Mouse (Mus musculus): ENCODE data around the gene Ppp1ca. TPM values are rescaled to one million over a fixed set of nuclear protein-coding genes. Genes with fewer than 3 reads are reported as not detected.

Ppp1ca gene
- 364 TPM for polyA plus RNA-seq (2015; fragmentation: Illumina TruSeq; extraction: RNeasy Lipid Tissue Mini Kit (QIAGEN cat#74804); ENCODE audit: insufficient read depth, low replicate concordance)

DNA sequence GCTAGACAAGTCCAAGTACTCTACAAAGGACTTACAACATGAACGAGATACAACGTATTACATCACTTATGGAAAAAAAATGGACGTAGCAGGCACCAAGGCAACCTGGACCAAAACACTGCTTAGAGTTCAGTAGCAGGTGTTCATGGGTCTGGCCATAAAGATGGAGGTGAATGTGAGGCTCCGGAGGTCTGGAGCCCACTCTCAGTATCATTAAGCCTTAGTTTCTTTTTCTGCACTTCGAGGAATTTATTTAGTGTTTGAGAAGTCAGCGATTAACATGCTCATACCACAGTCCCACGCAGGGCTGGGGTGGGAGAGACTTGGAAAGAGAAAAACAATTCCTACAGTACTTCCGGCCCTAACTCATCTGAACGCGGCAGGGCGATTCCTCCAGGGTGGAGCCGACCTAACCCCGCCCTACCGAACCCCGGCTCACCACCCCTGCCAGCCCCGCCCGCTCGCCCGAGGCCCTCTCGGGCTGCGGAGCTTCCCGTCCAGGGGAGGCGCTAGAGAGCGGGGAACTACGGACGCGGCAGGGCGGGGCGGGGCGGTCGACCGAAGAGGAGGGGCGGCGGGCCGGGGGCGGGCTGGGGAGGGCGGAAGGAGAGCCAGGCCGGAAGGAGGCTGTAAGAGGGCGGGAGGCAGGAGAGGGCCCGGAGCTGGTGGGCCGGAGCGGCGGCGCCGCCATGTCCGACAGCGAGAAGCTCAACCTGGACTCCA, at the start of gene Ppp1ca:
TSS of gene Ppp1ca (plus strand) at position 538 of the 723 bp plus-strand sequence.

DNA sequence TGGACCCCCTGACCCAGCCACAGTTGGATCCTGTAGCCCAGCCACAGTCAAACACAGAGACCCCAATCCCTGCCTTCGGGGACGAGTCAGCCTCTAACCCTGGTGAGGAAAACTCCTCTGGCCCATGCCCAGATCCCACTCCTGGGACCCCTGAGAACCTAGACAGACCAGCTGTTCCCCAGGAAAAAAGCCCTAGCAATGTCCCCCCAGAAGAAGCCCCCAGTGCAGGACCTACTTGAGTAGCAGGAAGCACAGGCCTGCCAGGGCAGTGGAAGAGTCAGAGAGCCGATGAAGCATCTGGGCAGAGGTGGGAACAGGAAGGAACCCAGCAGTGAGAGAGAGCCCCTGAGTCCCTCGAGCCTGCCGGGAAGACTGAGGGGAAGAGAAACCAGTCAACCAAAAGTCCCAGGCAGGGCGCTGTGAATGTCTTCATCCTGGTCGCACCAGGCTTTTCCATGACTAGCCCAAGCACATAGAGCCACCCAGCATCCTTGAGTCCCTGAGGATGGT, 48.1 kb upstream of the Ppp1ca start, which contains the start of gene Cabp4:
TSS of gene Cabp4 (minus strand) at position 275 of the 510 bp plus-strand sequence.

DNA sequence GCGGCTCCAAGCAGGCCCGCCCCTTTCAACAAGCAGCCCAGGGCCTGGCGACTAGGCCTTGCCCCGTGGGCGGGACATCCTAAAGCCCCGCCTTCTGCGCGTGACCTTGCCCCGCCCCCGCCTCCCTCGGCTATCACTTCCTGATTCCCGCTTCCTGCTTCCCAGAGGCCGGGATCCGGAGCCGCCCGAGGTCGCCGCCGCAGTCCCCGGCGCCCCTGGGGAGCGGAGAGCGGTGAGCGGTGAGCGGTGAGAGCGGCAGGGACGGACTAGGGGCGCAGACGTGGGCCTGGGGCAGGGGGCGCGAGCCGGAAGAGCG, 43.4 kb upstream of the Ppp1ca start, which contains the start of gene Coro1b:
TSS of gene Coro1b (plus strand) at position 129 of the 316 bp plus-strand sequence.

DNA sequence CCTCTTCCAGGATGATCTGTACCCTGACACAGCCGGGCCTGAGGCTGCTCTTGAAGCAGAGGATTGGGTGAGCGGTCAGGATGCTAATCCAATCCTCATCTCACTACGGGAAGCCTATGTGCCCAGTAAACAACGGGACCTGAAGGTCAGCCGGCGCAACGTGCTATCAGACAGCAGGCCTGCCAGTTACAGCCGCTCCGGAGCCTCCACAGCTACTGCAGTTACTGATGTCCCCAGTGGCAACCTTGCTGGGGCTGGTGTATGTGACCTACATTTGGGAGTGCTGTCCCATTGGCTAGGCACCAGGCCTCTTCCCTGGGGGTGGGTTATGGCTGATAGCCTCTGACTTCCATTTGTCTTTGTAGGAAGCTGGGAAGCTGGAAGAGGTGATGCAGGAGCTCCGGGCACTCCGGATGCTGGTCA, 38.6 kb upstream of the Ppp1ca start, which contains the start of gene Ptprcap:
TSS of gene Ptprcap (plus strand) at position 373 of the 423 bp plus-strand sequence.

DNA sequence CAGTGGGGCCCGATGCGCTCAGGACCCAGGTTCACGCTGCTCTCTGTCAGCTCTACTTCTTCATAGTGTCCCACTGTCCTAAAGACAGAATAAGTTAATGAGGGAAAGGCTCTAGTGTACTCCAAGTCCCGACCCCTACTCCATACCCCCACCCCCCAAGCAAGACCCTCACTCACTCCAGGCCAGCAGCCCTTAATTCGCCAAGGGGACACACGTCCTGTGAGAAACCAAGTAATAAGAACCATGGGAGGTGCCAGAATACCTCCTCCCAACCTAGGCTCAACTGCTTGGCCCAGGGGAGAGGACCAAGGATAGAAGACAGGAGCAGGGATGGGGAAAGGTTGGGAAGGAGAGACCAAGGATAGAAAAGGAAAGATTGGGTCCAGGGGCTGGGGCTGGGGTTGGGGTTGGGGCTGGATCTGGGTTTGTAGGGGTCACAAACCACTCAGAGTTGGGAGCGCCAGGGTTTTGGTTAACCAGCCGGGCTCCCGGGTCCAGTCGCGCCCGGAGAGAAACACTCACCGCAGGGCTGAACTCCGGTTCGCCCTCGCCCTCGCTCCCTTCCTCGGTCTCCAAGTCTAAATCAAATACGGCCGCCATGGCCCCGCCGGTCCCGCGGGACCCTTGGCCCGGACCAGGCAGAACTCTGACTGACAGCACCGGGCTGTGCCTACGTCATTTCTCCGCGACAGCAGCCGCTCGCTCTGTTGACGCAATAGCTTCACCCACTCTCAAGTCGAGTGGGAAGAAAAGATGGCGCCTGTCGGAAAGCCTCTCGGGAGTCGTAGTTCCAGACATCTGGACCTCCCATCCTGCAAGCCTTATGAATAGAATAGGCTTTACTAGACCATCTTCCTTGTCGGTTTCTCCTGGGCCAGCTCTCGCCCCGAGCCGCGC, 29.0 kb upstream of the Ppp1ca start, which contains the start of gene Rps6kb2:
TSS of gene Rps6kb2 (minus strand) at position 709 of the 897 bp plus-strand sequence.

DNA sequence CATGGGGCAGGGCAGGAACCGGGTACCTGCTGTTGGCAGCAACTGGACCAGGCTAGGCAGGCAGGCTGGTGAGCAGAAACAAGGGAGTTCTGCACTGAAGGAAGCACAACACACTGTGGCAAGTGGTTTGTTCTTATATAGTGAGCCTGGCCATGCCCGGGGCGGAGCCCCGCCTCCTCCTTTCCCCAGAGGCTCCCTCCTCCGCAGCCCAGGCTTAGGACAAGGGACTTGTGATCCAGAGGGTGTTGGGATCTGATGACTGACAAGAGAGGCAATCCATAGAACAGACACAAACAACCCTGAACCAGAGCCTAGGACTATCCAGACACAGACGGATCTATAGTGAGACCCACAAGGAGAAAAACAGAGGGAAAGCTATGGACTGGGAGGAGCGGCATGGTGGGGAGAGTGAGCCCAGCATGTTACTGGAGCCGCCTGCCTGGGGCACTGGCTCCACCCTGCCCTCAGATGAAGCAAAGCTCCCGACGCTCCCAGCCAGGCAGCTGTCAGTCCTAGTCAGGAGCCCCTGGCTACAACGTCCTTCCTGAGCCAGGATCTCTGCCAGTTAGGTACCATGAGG, 16.4 kb upstream of the Ppp1ca start, which contains the start of gene Carns1:
TSS of gene Carns1 (minus strand) at position 112 of the 580 bp plus-strand sequence.

DNA sequence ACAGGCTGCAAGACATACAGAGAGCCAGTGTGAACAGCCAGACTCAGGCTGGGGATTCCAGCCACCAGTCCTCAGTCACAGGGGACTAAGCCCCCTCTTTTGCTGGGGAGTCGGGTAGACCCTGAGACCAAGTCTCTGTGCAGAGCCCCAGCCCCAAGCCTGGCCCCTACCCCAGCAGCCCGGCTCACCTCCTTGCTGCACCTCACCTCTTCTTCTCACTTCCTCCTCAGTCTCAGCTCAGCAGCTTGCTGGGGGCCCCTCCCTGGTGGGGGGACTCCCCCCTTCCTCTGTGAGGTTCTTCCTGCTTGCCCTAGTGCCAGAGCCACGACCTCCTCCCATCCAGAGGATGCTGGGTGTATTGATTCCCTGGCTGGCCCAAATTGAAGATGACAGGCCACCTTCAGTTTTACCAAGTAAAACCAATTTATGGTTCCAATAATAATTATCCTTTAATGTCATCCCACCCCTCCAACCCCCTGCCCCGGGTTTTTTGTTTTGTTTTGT, 982 bp upstream of the Ppp1ca start, which contains the start of gene Tbc1d10c:
TSS of gene Tbc1d10c (minus strand) at position 454 of the 504 bp plus-strand sequence.

DNA sequence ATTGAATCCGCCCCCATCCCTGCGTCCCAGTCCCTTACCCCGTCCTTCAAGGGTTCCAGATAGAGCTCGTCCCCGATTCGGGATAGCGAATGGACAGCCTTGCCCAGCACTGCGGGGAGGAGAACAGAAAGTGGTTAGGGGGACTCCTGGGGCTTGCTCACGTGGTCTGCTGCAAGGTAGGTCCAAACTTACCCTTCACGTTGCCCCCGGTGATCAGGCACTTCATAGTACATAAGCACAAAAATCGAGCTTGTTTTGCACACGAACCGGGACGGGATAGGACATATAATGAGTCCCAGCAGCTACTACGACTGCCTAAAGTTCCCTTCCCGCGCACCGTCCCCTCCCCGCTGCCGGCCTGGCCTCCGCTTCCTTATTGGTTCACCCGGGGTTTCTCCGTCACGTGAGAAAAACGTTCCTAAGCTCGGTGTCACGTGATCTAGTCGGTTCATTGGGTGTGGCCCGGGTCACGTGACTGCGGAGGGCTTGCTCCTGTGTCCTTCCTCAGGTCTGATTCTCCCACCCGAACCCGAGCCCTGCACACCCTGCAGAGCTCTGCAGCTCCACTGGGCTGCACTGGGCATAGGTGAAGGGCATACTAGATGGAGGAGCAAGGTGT, 9.5 kb downstream of the Ppp1ca start, which contains the start of gene Rad9a:
TSS of gene Rad9a (minus strand) at position 372 of the 619 bp plus-strand sequence.

DNA sequence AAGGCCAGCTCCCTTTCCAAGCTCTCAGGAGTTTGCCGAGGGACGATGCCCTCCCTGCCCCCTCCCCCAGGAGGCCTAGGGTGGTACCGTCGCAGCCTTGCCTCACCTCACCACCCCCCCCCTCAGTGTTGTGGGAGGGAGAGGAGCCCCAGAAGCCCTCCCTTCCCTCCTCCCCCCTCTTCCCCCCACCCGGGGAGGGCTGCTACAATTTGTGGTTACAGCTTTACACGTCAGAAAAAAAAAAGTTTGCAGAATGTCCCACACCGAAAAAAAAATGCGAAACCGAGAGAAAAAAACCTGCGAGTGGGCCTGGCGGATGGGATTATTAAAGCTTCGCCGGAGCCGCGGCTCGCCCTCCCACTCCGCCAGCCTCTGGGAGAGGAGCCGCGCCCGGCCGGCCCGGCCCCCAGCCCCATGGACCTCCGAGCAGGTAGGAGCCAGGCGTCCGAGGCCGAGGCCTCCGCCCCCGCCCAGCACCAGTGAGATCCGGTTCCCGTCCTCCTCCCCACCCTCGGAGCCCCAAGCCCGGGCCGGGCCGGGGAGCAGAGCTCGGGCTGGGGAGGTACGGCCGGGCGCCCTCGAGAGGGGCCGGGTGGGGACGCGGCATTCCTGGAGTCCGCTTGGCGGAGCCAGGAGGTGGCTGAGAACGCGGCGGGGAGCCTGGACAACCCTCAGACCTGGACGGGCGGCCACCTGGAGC, 22.4 kb downstream of the Ppp1ca start, which contains the start of the genes Clcf1 and AC109138.7:
TSS of gene Clcf1 (plus strand) at position 168 of the 700 bp plus-strand sequence.
TSS of gene AC109138.7 (plus strand) at position 287 of the 700 bp plus-strand sequence.

DNA sequence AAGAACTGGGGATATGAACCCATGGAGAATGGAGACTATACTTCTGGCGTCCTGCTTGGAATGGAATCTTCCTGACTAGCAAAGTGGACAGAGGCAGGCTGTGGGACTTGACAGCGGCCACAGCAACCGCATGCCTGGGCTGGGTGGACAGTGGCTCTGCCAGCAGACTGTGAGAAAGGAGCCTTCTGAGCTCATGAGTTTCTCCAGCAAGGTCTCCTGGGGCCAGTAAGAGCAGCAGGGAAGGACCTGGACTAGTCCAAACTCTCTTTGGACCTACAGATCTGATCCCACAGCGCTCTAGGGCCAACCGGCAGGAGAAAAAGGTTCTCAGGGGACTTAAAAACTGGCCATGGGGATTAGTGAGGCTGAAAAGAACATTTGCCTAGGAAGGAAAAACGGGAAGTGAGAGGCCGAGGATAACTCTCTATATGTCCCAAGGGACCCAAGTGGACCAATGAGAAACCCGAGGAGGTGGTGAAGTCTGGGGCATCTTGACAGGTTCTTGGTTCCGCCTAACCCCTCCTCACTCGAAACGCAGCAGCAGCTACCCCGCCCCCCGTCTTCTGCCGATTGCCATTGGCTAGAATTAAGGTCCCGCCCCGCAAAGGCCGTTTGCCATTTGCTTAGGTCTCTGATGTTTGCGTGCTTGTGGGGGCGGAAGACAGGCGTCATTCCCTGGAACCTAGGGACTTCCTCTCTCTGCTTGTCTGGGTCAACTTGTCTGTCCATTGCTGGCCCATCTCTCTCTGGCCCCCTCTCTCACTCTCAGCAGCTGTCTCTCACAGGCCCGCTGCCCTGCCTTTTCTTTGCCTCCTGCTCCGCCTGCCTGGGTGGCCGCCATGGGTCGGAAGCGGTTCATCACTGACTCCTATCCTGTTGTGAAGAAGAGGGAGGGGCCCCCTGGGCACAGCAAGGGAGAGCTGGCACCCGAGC, 39.7 kb downstream of the Ppp1ca start, which contains the start of gene Pold4:
TSS of gene Pold4 (plus strand) at position 647 of the 933 bp plus-strand sequence.

Other genes starting within 250 kb of the Ppp1ca start
- not detected for gene Aldh3b3, start 233.4 kb upstream of the Ppp1ca start, polyA plus RNA-seq (2015; fragmentation: Illumina TruSeq; extraction: RNeasy Lipid Tissue Mini Kit (QIAGEN cat#74804); ENCODE audit: insufficient read depth, low replicate concordance)
- gene Aldh3b2, start 219.7 kb upstream of the Ppp1ca start, polyA plus RNA-seq (2015; fragmentation: Illumina TruSeq; extraction: RNeasy Lipid Tissue Mini Kit (QIAGEN cat#74804); ENCODE audit: insufficient read depth, low replicate concordance): not detected
- gene Acy3, start 205.5 kb upstream of the Ppp1ca start, polyA plus RNA-seq (2015; fragmentation: Illumina TruSeq; extraction: RNeasy Lipid Tissue Mini Kit (QIAGEN cat#74804); ENCODE audit: insufficient read depth, low replicate concordance): 2.4 TPM
- not detected for gene Tbx10, start 199.3 kb upstream of the Ppp1ca start, polyA plus RNA-seq (2015; fragmentation: Illumina TruSeq; extraction: RNeasy Lipid Tissue Mini Kit (QIAGEN cat#74804); ENCODE audit: insufficient read depth, low replicate concordance)
- gene Nudt8, start 191.5 kb upstream of the Ppp1ca start, polyA plus RNA-seq (2015; fragmentation: Illumina TruSeq; extraction: RNeasy Lipid Tissue Mini Kit (QIAGEN cat#74804); ENCODE audit: insufficient read depth, low replicate concordance): 4.0 TPM
- 3.0 TPM for gene Gm49405, start 191.4 kb upstream of the Ppp1ca start, polyA plus RNA-seq (2015; fragmentation: Illumina TruSeq; extraction: RNeasy Lipid Tissue Mini Kit (QIAGEN cat#74804); ENCODE audit: insufficient read depth, low replicate concordance)
- gene Doc2g, start 188.8 kb upstream of the Ppp1ca start, polyA plus RNA-seq (2015; fragmentation: Illumina TruSeq; extraction: RNeasy Lipid Tissue Mini Kit (QIAGEN cat#74804); ENCODE audit: insufficient read depth, low replicate concordance): 3.4 TPM
- gene Ndufv1, start 179.3 kb upstream of the Ppp1ca start, polyA plus RNA-seq (2015; fragmentation: Illumina TruSeq; extraction: RNeasy Lipid Tissue Mini Kit (QIAGEN cat#74804); ENCODE audit: insufficient read depth, low replicate concordance): 41.0 TPM
- gene Gstp1, start 154.1 kb upstream of the Ppp1ca start, polyA plus RNA-seq (2015; fragmentation: Illumina TruSeq; extraction: RNeasy Lipid Tissue Mini Kit (QIAGEN cat#74804); ENCODE audit: insufficient read depth, low replicate concordance): 108 TPM
- 5.3 TPM for gene Gstp2, start 146.0 kb upstream of the Ppp1ca start, polyA plus RNA-seq (2015; fragmentation: Illumina TruSeq; extraction: RNeasy Lipid Tissue Mini Kit (QIAGEN cat#74804); ENCODE audit: insufficient read depth, low replicate concordance)
- gene Gstp3, start 132.5 kb upstream of the Ppp1ca start, polyA plus RNA-seq (2015; fragmentation: Illumina TruSeq; extraction: RNeasy Lipid Tissue Mini Kit (QIAGEN cat#74804); ENCODE audit: insufficient read depth, low replicate concordance): 9.2 TPM
- gene Cabp2, start 110.5 kb upstream of the Ppp1ca start, polyA plus RNA-seq (2015; fragmentation: Illumina TruSeq; extraction: RNeasy Lipid Tissue Mini Kit (QIAGEN cat#74804); ENCODE audit: insufficient read depth, low replicate concordance): not detected
- 46.1 TPM for gene Cdk2ap2, start 94.9 kb upstream of the Ppp1ca start, polyA plus RNA-seq (2015; fragmentation: Illumina TruSeq; extraction: RNeasy Lipid Tissue Mini Kit (QIAGEN cat#74804); ENCODE audit: insufficient read depth, low replicate concordance)
- 39.9 TPM for gene Pitpnm1, start 92.1 kb upstream of the Ppp1ca start, polyA plus RNA-seq (2015; fragmentation: Illumina TruSeq; extraction: RNeasy Lipid Tissue Mini Kit (QIAGEN cat#74804); ENCODE audit: insufficient read depth, low replicate concordance)
- 28.1 TPM for gene Aip, start 66.2 kb upstream of the Ppp1ca start, polyA plus RNA-seq (2015; fragmentation: Illumina TruSeq; extraction: RNeasy Lipid Tissue Mini Kit (QIAGEN cat#74804); ENCODE audit: insufficient read depth, low replicate concordance)
- 0.10 TPM for gene Gpr152, start 52.3 kb upstream of the Ppp1ca start, polyA plus RNA-seq (2015; fragmentation: Illumina TruSeq; extraction: RNeasy Lipid Tissue Mini Kit (QIAGEN cat#74804); ENCODE audit: insufficient read depth, low replicate concordance)
- gene Cabp4, start 48.0 kb upstream of the Ppp1ca start, polyA plus RNA-seq (2015; fragmentation: Illumina TruSeq; extraction: RNeasy Lipid Tissue Mini Kit (QIAGEN cat#74804); ENCODE audit: insufficient read depth, low replicate concordance): 6.4 TPM
- 285 TPM for gene Coro1b, start 43.4 kb upstream of the Ppp1ca start, polyA plus RNA-seq (2015; fragmentation: Illumina TruSeq; extraction: RNeasy Lipid Tissue Mini Kit (QIAGEN cat#74804); ENCODE audit: insufficient read depth, low replicate concordance)
- 73.4 TPM for gene Ptprcap, start 38.5 kb upstream of the Ppp1ca start, polyA plus RNA-seq (2015; fragmentation: Illumina TruSeq; extraction: RNeasy Lipid Tissue Mini Kit (QIAGEN cat#74804); ENCODE audit: insufficient read depth, low replicate concordance)
- gene Rps6kb2, start 28.7 kb upstream of the Ppp1ca start, polyA plus RNA-seq (2015; fragmentation: Illumina TruSeq; extraction: RNeasy Lipid Tissue Mini Kit (QIAGEN cat#74804); ENCODE audit: insufficient read depth, low replicate concordance): 27.8 TPM
- gene Carns1, start 16.6 kb upstream of the Ppp1ca start, polyA plus RNA-seq (2015; fragmentation: Illumina TruSeq; extraction: RNeasy Lipid Tissue Mini Kit (QIAGEN cat#74804); ENCODE audit: insufficient read depth, low replicate concordance): 35.2 TPM
- gene Tbc1d10c, start 781 bp upstream of the Ppp1ca start, polyA plus RNA-seq (2015; fragmentation: Illumina TruSeq; extraction: RNeasy Lipid Tissue Mini Kit (QIAGEN cat#74804); ENCODE audit: insufficient read depth, low replicate concordance): 187 TPM
- gene Rad9a, start 9.6 kb downstream of the Ppp1ca start, polyA plus RNA-seq (2015; fragmentation: Illumina TruSeq; extraction: RNeasy Lipid Tissue Mini Kit (QIAGEN cat#74804); ENCODE audit: insufficient read depth, low replicate concordance): 41.7 TPM
- gene Clcf1, start 22.2 kb downstream of the Ppp1ca start, polyA plus RNA-seq (2015; fragmentation: Illumina TruSeq; extraction: RNeasy Lipid Tissue Mini Kit (QIAGEN cat#74804); ENCODE audit: insufficient read depth, low replicate concordance): 57.2 TPM
- gene AC109138.7, start 22.3 kb downstream of the Ppp1ca start, polyA plus RNA-seq (2015; fragmentation: Illumina TruSeq; extraction: RNeasy Lipid Tissue Mini Kit (QIAGEN cat#74804); ENCODE audit: insufficient read depth, low replicate concordance): not detected
- 91.3 TPM for gene Pold4, start 39.8 kb downstream of the Ppp1ca start, polyA plus RNA-seq (2015; fragmentation: Illumina TruSeq; extraction: RNeasy Lipid Tissue Mini Kit (QIAGEN cat#74804); ENCODE audit: insufficient read depth, low replicate concordance)
- gene Ssh3, start 77.1 kb downstream of the Ppp1ca start, polyA plus RNA-seq (2015; fragmentation: Illumina TruSeq; extraction: RNeasy Lipid Tissue Mini Kit (QIAGEN cat#74804); ENCODE audit: insufficient read depth, low replicate concordance): 18.0 TPM
- gene Ankrd13d, start 91.1 kb downstream of the Ppp1ca start, polyA plus RNA-seq (2015; fragmentation: Illumina TruSeq; extraction: RNeasy Lipid Tissue Mini Kit (QIAGEN cat#74804); ENCODE audit: insufficient read depth, low replicate concordance): 3.6 TPM
- 285 TPM for gene Grk2, start 114.2 kb downstream of the Ppp1ca start, polyA plus RNA-seq (2015; fragmentation: Illumina TruSeq; extraction: RNeasy Lipid Tissue Mini Kit (QIAGEN cat#74804); ENCODE audit: insufficient read depth, low replicate concordance)
- 145 TPM for gene Kdm2a, start 206.2 kb downstream of the Ppp1ca start, polyA plus RNA-seq (2015; fragmentation: Illumina TruSeq; extraction: RNeasy Lipid Tissue Mini Kit (QIAGEN cat#74804); ENCODE audit: insufficient read depth, low replicate concordance)
- gene Rhod, start 247.4 kb downstream of the Ppp1ca start, polyA plus RNA-seq (2015; fragmentation: Illumina TruSeq; extraction: RNeasy Lipid Tissue Mini Kit (QIAGEN cat#74804); ENCODE audit: insufficient read depth, low replicate concordance): 4.1 TPM